25 mouse cellular contexts compared by ENCODE assay signal in genomic region chr12:110532711-110533110, GRCm38 (mm10).
DNase-seq lines count a peak whose midpoint lies in the region; ATAC-seq and TF ChIP-seq lines count a peak whose summit lies in the region.
"Had no signal": no experiment of that assay in that cellular context is flagged by ENCODE, and none has a peak within 500 bp of the region (broad histone marks: within the 10 kb centered on the region; RNA-seq: fewer than 3 reads in every experiment).

No protein-coding gene starts in this region.

- TF ChIP-seq EP300 in heart, postnatal 0 days (IDR thresholded peaks at IDR 0.05; ENCODE audit: low read depth): no peak

- H3K9ac ChIP-seq in heart, postnatal 0 days (replicated peaks; ENCODE audit: low read depth, low read length): no peak overlapping the region
- H3K9ac ChIP-seq: embryonic facial prominence, embryonic 15.5 days; forebrain, embryonic 15.5 days; intestine, embryonic 15.5 days; limb, embryonic 12.5 days; liver, postnatal 0 days; midbrain, embryonic 12.5 days; neural tube, embryonic 12.5 days had no signal

- H3K4me1 ChIP-seq in heart, postnatal 0 days (ENCODE audit: control insufficient read depth, insufficient read depth): peaks cover 25% of the 10 kb centered on the region
- peaks cover 60% of the 10 kb centered on the region for H3K4me1 ChIP-seq in E14TG2a.4 (replicated peaks; ENCODE audit: low read depth, low read length)
- H3K4me1 ChIP-seq: intestine, embryonic 15.5 days; midbrain, embryonic 12.5 days; neural tube, embryonic 12.5 days had no signal

- 0 out of 2 replicates have a peak, but pooled peaks have one; percentile 14 for ATAC-seq in heart, postnatal 0 days (ENCODE audit: insufficient read depth, low read depth)
- ATAC-seq: forebrain, embryonic 15.5 days; hindbrain, embryonic 16.5 days; intestine, embryonic 15.5 days; liver, postnatal 0 days; lung, postnatal 0 days had no signal

- H3K9me3 ChIP-seq in heart, postnatal 0 days (replicated peaks; ENCODE audit: control insufficient read depth, low read length): no peaks in the 10 kb centered on the region
- H3K9me3 ChIP-seq in E14TG2a.4 (ENCODE audit: low read length): no peaks in the 10 kb centered on the region
- H3K9me3 ChIP-seq: embryonic facial prominence, embryonic 15.5 days; forebrain, embryonic 15.5 days; intestine, embryonic 15.5 days; limb, embryonic 12.5 days; midbrain, embryonic 12.5 days; neural tube, embryonic 12.5 days had no signal

- H3K4me2 ChIP-seq in heart, postnatal 0 days (ENCODE audit: low read depth, low read length): no peak overlapping the region
- H3K4me2 ChIP-seq: embryonic facial prominence, embryonic 15.5 days; forebrain, embryonic 15.5 days; intestine, embryonic 15.5 days; limb, embryonic 12.5 days; liver, embryonic 11.5 days; midbrain, embryonic 12.5 days; neural tube, embryonic 12.5 days had no signal

- no peaks in the 10 kb centered on the region for H3K27me3 ChIP-seq in heart, postnatal 0 days (ENCODE audit: control insufficient read depth, insufficient read depth, low read length)
- no peaks in the 10 kb centered on the region for H3K27me3 ChIP-seq in E14TG2a.4 (ENCODE audit: insufficient read depth, low read length)
- H3K27me3 ChIP-seq: embryonic facial prominence, embryonic 15.5 days; forebrain, embryonic 15.5 days; intestine, embryonic 15.5 days; limb, embryonic 12.5 days; midbrain, embryonic 12.5 days; neural tube, embryonic 12.5 days had no signal

- no peak overlapping the region for H3K4me3 ChIP-seq in heart, postnatal 0 days (ENCODE audit: low read depth, low read length)
- H3K4me3 ChIP-seq in E14TG2a.4 (replicated peaks; ENCODE audit: low read length): peak overlapping the region; percentile 51
- H3K4me3 ChIP-seq: embryonic facial prominence, embryonic 15.5 days; forebrain, embryonic 15.5 days; intestine, embryonic 15.5 days; limb, embryonic 12.5 days; midbrain, embryonic 12.5 days; neural tube, embryonic 12.5 days had no signal

- peaks cover 10% of the 10 kb centered on the region for H3K36me3 ChIP-seq in heart, postnatal 0 days (replicated peaks; ENCODE audit: control insufficient read depth, insufficient read depth, low read length)
- H3K36me3 ChIP-seq in E14TG2a.4 (ENCODE audit: insufficient read depth, low read length): peaks cover 79% of the 10 kb centered on the region
- H3K36me3 ChIP-seq: embryonic facial prominence, embryonic 15.5 days; forebrain, embryonic 15.5 days; intestine, embryonic 15.5 days had no signal

- DNase-seq in heart, adult 11 months: peak; percentile 80
- no peak for DNase-seq in heart, adult 8-10 months (ENCODE audit: low spot score)
- no peak for DNase-seq in heart, postnatal 0 days (ENCODE audit: low spot score)
- DNase-seq in heart, adult 18-20 months: no peak
- DNase-seq in forelimb bud, embryonic 11.5 days (ENCODE audit: low read depth, low spot score): peak; percentile 10
- DNase-seq in frontal cortex, postnatal 36 days (ENCODE audit: low spot score in 2 of 2): no peak
- DNase-seq: adrenal gland, postnatal 14 days; cerebellum, adult 8-10 months; cerebellum, postnatal 36 days; embryo, embryonic 11 days; heart, postnatal 36 days; kidney, adult 9 months; kidney, postnatal 25 days; liver, postnatal 0 days; thymus, postnatal 14 days had no signal

- WGBS in heart, postnatal 0 days: 80% methylated on average over 6 of the region's 6 CpGs

- peak overlapping the region; percentile 66 for H3K27ac ChIP-seq in heart, postnatal 0 days (ENCODE audit: low read depth)
- H3K27ac ChIP-seq: embryonic facial prominence, embryonic 15.5 days; forebrain, embryonic 15.5 days; intestine, embryonic 15.5 days; limb, embryonic 12.5 days; midbrain, embryonic 12.5 days; neural tube, embryonic 12.5 days had no signal

- TF ChIP-seq CTCF in heart, postnatal 0 days (IDR thresholded peaks at IDR 0.05; ENCODE audit: low read depth): no peak
- no peak for TF ChIP-seq CTCF in E14TG2a.4 (conservative IDR thresholded peaks at IDR 0.05; ENCODE audit: low read length)

Comparison
In these comparisons a context has a peak if more than half of its experiments do, and no peak if none do; other contexts are left out.
1. DNase-seq: peak in heart, adult 11 months (single experiment) and forelimb bud, embryonic 11.5 days (single experiment); none in heart, adult 8-10 months (single experiment), heart, postnatal 0 days (single experiment), heart, adult 18-20 months (0 of 2) and frontal cortex, postnatal 36 days (0 of 2).